Mouse (Mus musculus) myocyte (in vitro differentiated cells): ENCODE data around the gene Sh2b3. TPM values are rescaled to one million over a fixed set of nuclear protein-coding genes. Genes with fewer than 3 reads are reported as not detected.
A peak's percentile ranks its signal among the peaks of the same experiment; 100 is the strongest.

Experiments used
- H3K27me3 ChIP-seq: one replicate; pipeline ENCODE4 v1.6.1; 2011; ENCODE audit not compliant: control insufficient read depth, insufficient read depth, insufficient read length
- H3K36me3 ChIP-seq: one replicate; pipeline ENCODE4 v1.6.1; 2011; ENCODE audit not compliant: control insufficient read depth, insufficient read depth
- H3K4me2 ChIP-seq: one replicate; pipeline ENCODE4 v1.6.1; 2011; ENCODE audit warnings: low read depth, control low read depth
- H3K4me3 ChIP-seq: one replicate; pipeline ENCODE4 v1.5.1; 2011; ENCODE audit warnings: mild to moderate bottlenecking, control low read depth, moderate library complexity
- H3K79me2 ChIP-seq: one replicate; pipeline ENCODE4 v1.6.1; 2011; ENCODE audit not compliant: control insufficient read depth, insufficient read depth
- H3ac ChIP-seq: one replicate; pipeline ENCODE4 v1.6.1; 2011; ENCODE audit not compliant: control insufficient read depth, insufficient read length
- CEBPB ChIP-seq: IDR thresholded peaks from 2 replicates; pipeline ENCODE4 v1.6.1; 2011; ENCODE audit warnings: mild to moderate bottlenecking, moderate library complexity; ENCODE audit not compliant: poor library complexity, insufficient read depth, severe bottlenecking
- E2F4 ChIP-seq: IDR thresholded peaks from one replicate; pipeline ENCODE4 v1.6.1; 2011; ENCODE audit warnings: mild to moderate bottlenecking, control low read depth, moderate library complexity; ENCODE audit not compliant: insufficient read depth
- MYOD1 ChIP-seq, 3 experiments: IDR thresholded peaks; one replicate each; pipeline ENCODE4 v1.6.1; 2011; ENCODE audit warnings: control low read depth in 2 of 3, low read depth in 2 of 3, mild to moderate bottlenecking in 2 of 3, moderate library complexity in 1 of 3; ENCODE audit not compliant: insufficient read length in 2 of 3, control insufficient read depth in 1 of 3
- MYOG ChIP-seq, 3 experiments: IDR thresholded peaks; one replicate each; pipeline ENCODE4 v1.6.1; 2011; ENCODE audit warnings: control low read depth in 2 of 3, low read depth in 2 of 3, mild to moderate bottlenecking in 2 of 3; ENCODE audit not compliant: insufficient read length in 2 of 3, control insufficient read depth in 1 of 3, insufficient read depth in 1 of 3
- POLR2A ChIP-seq: IDR thresholded peaks from one replicate; pipeline ENCODE4 v1.6.1; 2011; ENCODE audit warnings: low read depth, mild to moderate bottlenecking, control low read depth, moderate library complexity; ENCODE audit not compliant: insufficient read length
- POLR2AphosphoS2 ChIP-seq: IDR thresholded peaks from one replicate; pipeline ENCODE4 v1.6.1; 2011; ENCODE audit warnings: low read depth, control low read depth; ENCODE audit not compliant: insufficient read length
- REST ChIP-seq: IDR thresholded peaks from one replicate; pipeline ENCODE4 v1.6.1; 2011; ENCODE audit warnings: mild to moderate bottlenecking, control low read depth, moderate library complexity; ENCODE audit not compliant: insufficient read depth, insufficient read length
- TCF12 ChIP-seq: IDR thresholded peaks from one replicate; pipeline ENCODE4 v1.6.1; 2011; ENCODE audit warnings: mild to moderate bottlenecking, control low read depth; ENCODE audit not compliant: poor library complexity, insufficient read depth, severe bottlenecking
- TCF3 ChIP-seq: IDR thresholded peaks from one replicate; pipeline ENCODE4 v1.6.1; 2011; ENCODE audit warnings: low read depth, control low read depth; ENCODE audit not compliant: insufficient read length
- USF1 ChIP-seq: IDR thresholded peaks from one replicate; pipeline ENCODE4 v1.6.1; 2011; ENCODE audit warnings: low read depth, mild to moderate bottlenecking, control low read depth, moderate library complexity
- polyA plus RNA-seq: library from polyadenylated mRNA; unstranded; fragments of >200 nt; fragmentation: generic; extraction: Trizol; gene quantifications from one replicate; pipeline ENCODE4 v1.2.1, GENCODE M21; 2012; ENCODE audit warnings: missing spikeins

Sh2b3 gene
- polyA plus RNA-seq, 1 experiment: 37.4 TPM

- Histone ChIP-seq H3K27me3 (no peaks in the 10 kb centered on the region), H3K4me2 (no peak overlapping the region), H3K36me3 (peaks cover 24% of the 10 kb centered on the region), H3K79me2 (peaks cover 96% of the 10 kb centered on the region), H3K4me3 (no peak overlapping the region), H3ac (no peak overlapping the region)
- TF ChIP-seq CEBPB (no peak), REST (no peak), TCF3 (no peak), TCF12 (no peak)
These were observed 9.6 kb downstream of the Sh2b3 start for GRCm38 (mm10) chr5:121827876-121828275.

- Histone ChIP-seq H3K36me3 (peaks cover 28% of the 10 kb centered on the region), H3K4me3 (no peak overlapping the region), H3ac (no peak overlapping the region), H3K4me2 (no peak overlapping the region), H3K27me3 (no peaks in the 10 kb centered on the region), H3K79me2 (peaks cover 94% of the 10 kb centered on the region)
- TF ChIP-seq POLR2A (peak; percentile 31), POLR2AphosphoS2 (peak; percentile 66), TCF3 (no peak)
These were observed 11.8 kb downstream of the Sh2b3 start for GRCm38 (mm10) chr5:121825606-121826005.

- Histone ChIP-seq H3K4me2 (no peak overlapping the region), H3ac (no peak overlapping the region), H3K36me3 (peaks cover 38% of the 10 kb centered on the region), H3K27me3 (no peaks in the 10 kb centered on the region), H3K79me2 (peaks cover 79% of the 10 kb centered on the region), H3K4me3 (no peak overlapping the region)
- TF ChIP-seq REST (no peak), TCF12 (no peak), POLR2A (peak; percentile 10), E2F4 (no peak), POLR2AphosphoS2 (peak; percentile 41)
These were observed 13.3 kb downstream of the Sh2b3 start for GRCm38 (mm10) chr5:121824121-121824520.

GRCm38 (mm10) chr5:121823668-121824067 is 13.8 kb downstream of the Sh2b3 start:
- Histone ChIP-seq H3K4me2 (no peak overlapping the region), H3K79me2 (peaks cover 75% of the 10 kb centered on the region), H3K4me3 (no peak overlapping the region), H3ac (no peak overlapping the region), H3K27me3 (no peaks in the 10 kb centered on the region), H3K36me3 (peaks cover 42% of the 10 kb centered on the region)
- TF ChIP-seq TCF3: no peak
- no peak for TF ChIP-seq E2F4
- no peak for TF ChIP-seq POLR2AphosphoS2
- no peak for TF ChIP-seq MYOG (IDR thresholded peaks at IDR 0.05; ENCODE audit: control insufficient read depth in 1 of 3, insufficient read depth in 1 of 3, insufficient read length in 2 of 3, low read depth in 2 of 3)
- no peak for TF ChIP-seq POLR2A
- no peak for TF ChIP-seq CEBPB
- TF ChIP-seq MYOD1 (IDR thresholded peaks at IDR 0.05; ENCODE audit: control insufficient read depth in 1 of 3, insufficient read length in 2 of 3, low read depth in 2 of 3): no peak
- TF ChIP-seq USF1: no peak

GRCm38 (mm10) chr5:121822786-121823505 is 14.5 kb downstream of the Sh2b3 start:
- peaks cover 43% of the 10 kb centered on the region for H3K36me3 ChIP-seq
- TF ChIP-seq POLR2A (no peak), POLR2AphosphoS2 (peak; percentile 81)
- peaks cover 71% of the 10 kb centered on the region for H3K79me2 ChIP-seq
- H3K4me3 ChIP-seq: no peak overlapping the region
- H3K4me2 ChIP-seq: no peak overlapping the region
- no peak overlapping the region for H3ac ChIP-seq
- H3K27me3 ChIP-seq: no peaks in the 10 kb centered on the region

- no peaks in the 10 kb centered on the region for H3K27me3 ChIP-seq
- no peak overlapping the region for H3K4me3 ChIP-seq
- TF ChIP-seq TCF12 (no peak), POLR2AphosphoS2 (peak; percentile 58)
- no peak overlapping the region for H3K4me2 ChIP-seq
- no peak overlapping the region for H3ac ChIP-seq
- peaks cover 61% of the 10 kb centered on the region for H3K79me2 ChIP-seq
- peaks cover 40% of the 10 kb centered on the region for H3K36me3 ChIP-seq
These were observed 15.9 kb downstream of the Sh2b3 start for GRCm38 (mm10) chr5:121821552-121821951.
